Mouse (Mus musculus): ENCODE measurements at regions not wholly inside any gene's neighbourhood (a gene's known extent, or its start where the extent isn't known, plus 50 kb on each side); places are given as distances from the start of the nearest gene placed in this dataset.
A peak's percentile ranks its signal among the peaks of the same experiment; 100 is the strongest.

GRCm38 (mm10) chr15:96763611-96764010 is 64.1 kb upstream of the Slc38a2 start:
- Histone ChIP-seq H3K27ac (ENCODE audit: control insufficient read depth, insufficient read depth, low read depth, low read length, poor library complexity) (no peak overlapping the region), H3K4me1 (ENCODE audit: control insufficient read depth, insufficient read depth, low read length) (peaks cover 4% of the 10 kb centered on the region), H3K4me3 (replicated peaks; ENCODE audit: control insufficient read depth, low read depth, low read length) (no peak overlapping the region)
- WGBS, result 71% methylated on average over 1 of the region's 1 CpGs
- TF ChIP-seq CTCF (IDR thresholded peaks at IDR 0.05; ENCODE audit: control insufficient read depth, insufficient read depth, low read length) (no peak), POLR2A (IDR thresholded peaks at IDR 0.05; ENCODE audit: borderline replicate concordance, control insufficient read depth, low read depth, low read length) (no peak)

- peaks cover 8% of the 10 kb centered on the region; the same call in 1 of the 2 replicates for H3K4me1 ChIP-seq (ENCODE audit: control insufficient read depth, insufficient read depth, low read length)
- peak overlapping the region; percentile 53 for H3K27ac ChIP-seq (ENCODE audit: control insufficient read depth, insufficient read depth, low read depth, low read length, poor library complexity)
- no peak overlapping the region for H3K4me3 ChIP-seq (replicated peaks; ENCODE audit: control insufficient read depth, low read depth, low read length)
- no peak for TF ChIP-seq POLR2A (IDR thresholded peaks at IDR 0.05; ENCODE audit: borderline replicate concordance, control insufficient read depth, low read depth, low read length)
- 52% methylated on average over 13 of the region's 13 CpGs for WGBS
These were observed 59.8 kb upstream of the Slc38a2 start for GRCm38 (mm10) chr15:96759078-96759995.

- peak; percentile 56 for TF ChIP-seq POLR2A (IDR thresholded peaks at IDR 0.05; ENCODE audit: borderline replicate concordance, control insufficient read depth, low read depth, low read length)
- TF ChIP-seq CTCF (IDR thresholded peaks at IDR 0.05; ENCODE audit: control insufficient read depth, insufficient read depth, low read length), result no peak
- peak overlapping the region; percentile 86 for H3K27ac ChIP-seq (ENCODE audit: control insufficient read depth, insufficient read depth, low read depth, low read length, poor library complexity)
- 7% methylated on average over 9 of the region's 9 CpGs for WGBS
- H3K4me1 ChIP-seq (ENCODE audit: control insufficient read depth, insufficient read depth, low read length), result peaks cover 8% of the 10 kb centered on the region; the same call in 1 of the 2 replicates
- H3K4me3 ChIP-seq (replicated peaks; ENCODE audit: control insufficient read depth, low read depth, low read length), result no peak overlapping the region
These were observed 58.1 kb upstream of the Slc38a2 start for GRCm38 (mm10) chr15:96757446-96758198.

- no peak for TF ChIP-seq CTCF (IDR thresholded peaks at IDR 0.05; ENCODE audit: control insufficient read depth, insufficient read depth, low read length)
- TF ChIP-seq POLR2A (IDR thresholded peaks at IDR 0.05; ENCODE audit: borderline replicate concordance, control insufficient read depth, low read depth, low read length), result no peak
- Histone ChIP-seq H3K4me3 (replicated peaks; ENCODE audit: control insufficient read depth, low read depth, low read length) (no peak overlapping the region), H3K4me1 (ENCODE audit: control insufficient read depth, insufficient read depth, low read length) (peaks cover 8% of the 10 kb centered on the region; the same call in 1 of the 2 replicates), H3K27ac (ENCODE audit: control insufficient read depth, insufficient read depth, low read depth, low read length, poor library complexity) (no peak overlapping the region)
- 76% methylated on average over 7 of the region's 7 CpGs for WGBS
These were observed 56.9 kb upstream of the Slc38a2 start for GRCm38 (mm10) chr15:96756456-96756855.

GRCm38 (mm10) chr15:96755951-96756350 is 56.4 kb upstream of the Slc38a2 start:
- peaks cover 8% of the 10 kb centered on the region; the same call in 1 of the 2 replicates for H3K4me1 ChIP-seq (ENCODE audit: control insufficient read depth, insufficient read depth, low read length)
- TF ChIP-seq CTCF (IDR thresholded peaks at IDR 0.05; ENCODE audit: control insufficient read depth, insufficient read depth, low read length), result no peak
- TF ChIP-seq POLR2A (IDR thresholded peaks at IDR 0.05; ENCODE audit: borderline replicate concordance, control insufficient read depth, low read depth, low read length), result no peak
- 81% methylated on average over 6 of the region's 6 CpGs for WGBS
- no peak overlapping the region for H3K27ac ChIP-seq (ENCODE audit: control insufficient read depth, insufficient read depth, low read depth, low read length, poor library complexity)
- H3K4me3 ChIP-seq (replicated peaks; ENCODE audit: control insufficient read depth, low read depth, low read length), result no peak overlapping the region

GRCm38 (mm10) chr15:96755322-96755942 is 55.9 kb upstream of the Slc38a2 start:
- no peak for TF ChIP-seq CTCF (IDR thresholded peaks at IDR 0.05; ENCODE audit: control insufficient read depth, insufficient read depth, low read length)
- TF ChIP-seq POLR2A (IDR thresholded peaks at IDR 0.05; ENCODE audit: borderline replicate concordance, control insufficient read depth, low read depth, low read length), result no peak
- Histone ChIP-seq H3K4me3 (replicated peaks; ENCODE audit: control insufficient read depth, low read depth, low read length) (no peak overlapping the region), H3K4me1 (ENCODE audit: control insufficient read depth, insufficient read depth, low read length) (peaks cover 7% of the 10 kb centered on the region; the same call in 1 of the 2 replicates), H3K27ac (ENCODE audit: control insufficient read depth, insufficient read depth, low read depth, low read length, poor library complexity) (no peak overlapping the region)
- WGBS, result 79% methylated on average over 13 of the region's 13 CpGs

GRCm38 (mm10) chr15:96754079-96754478 is 54.5 kb upstream of the Slc38a2 start:
- WGBS, result 84% methylated on average over 5 of the region's 5 CpGs
- TF ChIP-seq POLR2A (IDR thresholded peaks at IDR 0.05; ENCODE audit: borderline replicate concordance, control insufficient read depth, low read depth, low read length), result no peak
- no peak for TF ChIP-seq CTCF (IDR thresholded peaks at IDR 0.05; ENCODE audit: control insufficient read depth, insufficient read depth, low read length)
- H3K4me1 ChIP-seq (ENCODE audit: control insufficient read depth, insufficient read depth, low read length), result peaks cover 7% of the 10 kb centered on the region; the same call in 1 of the 2 replicates

GRCm38 (mm10) chr15:96752719-96753118 is 53.2 kb upstream of the Slc38a2 start:
- TF ChIP-seq CTCF (IDR thresholded peaks at IDR 0.05; ENCODE audit: control insufficient read depth, insufficient read depth, low read length) (no peak), POLR2A (IDR thresholded peaks at IDR 0.05; ENCODE audit: borderline replicate concordance, control insufficient read depth, low read depth, low read length) (no peak)
- Histone ChIP-seq H3K4me1 (ENCODE audit: control insufficient read depth, insufficient read depth, low read length) (peaks cover 5% of the 10 kb centered on the region; the same call in 1 of the 2 replicates), H3K27ac (ENCODE audit: control insufficient read depth, insufficient read depth, low read depth, low read length, poor library complexity) (no peak overlapping the region), H3K4me3 (replicated peaks; ENCODE audit: control insufficient read depth, low read depth, low read length) (no peak overlapping the region)
- 79% methylated on average over 8 of the region's 8 CpGs for WGBS

More at GRCm38 (mm10) chr15:96754079-96754478, 54.5 kb upstream of the Slc38a2 start:
- Histone ChIP-seq H3K27ac (ENCODE audit: control insufficient read depth, insufficient read depth, low read depth, low read length, poor library complexity) (no peak overlapping the region), H3K4me3 (replicated peaks; ENCODE audit: control insufficient read depth, low read depth, low read length) (no peak overlapping the region)

Data from bone marrow, adult 2 months (tissue).